Mouse (Mus musculus) embryonic fibroblast, embryonic 13.5 days (primary cell): ENCODE results near the gene Grik2.

ENCODE experiments used
- CTCF ChIP-seq: IDR thresholded peaks from 2 replicates; pipeline ENCODE4 v1.5.1; 2011; ENCODE audit warnings: mild to moderate bottlenecking, control low read depth, low read length, moderate library complexity, borderline replicate concordance; ENCODE audit not compliant: insufficient read depth
- POLR2A ChIP-seq: IDR thresholded peaks from 2 replicates; pipeline ENCODE4 v1.6.1; 2011; ENCODE audit warnings: low read depth, mild to moderate bottlenecking, control low read depth, low read length, moderate library complexity

- no peak for TF ChIP-seq CTCF
- no peak for TF ChIP-seq POLR2A
Observed at GRCm38 (mm10) chr10:49050339-49050738, 738.2 kb downstream of the Grik2 start.
